Mouse (Mus musculus): ENCODE results near the gene Gcm1. TPM values are rescaled to one million over a fixed set of nuclear protein-coding genes. Genes with fewer than 3 reads are reported as not detected.

The Gcm1 gene
- total RNA-seq (2021): not detected
- long read RNA-seq, experiment 1: 0 reads
- long read RNA-seq, experiment 2, partial matches to known transcripts: 0 of 1 reads
- long read RNA-seq, experiment 2, other reads (novel, unspliced or antisense): 1 of 1 reads

- no peak for DNase-seq (ENCODE audit: low spot score in 2 of 2)
These were observed at the start of gene Gcm1 for GRCm38 (mm10) chr9:78051677-78052076. Gene Gcm1 (plus strand): TSS chr9:78051924.

- DNase-seq (ENCODE audit: low spot score in 2 of 2): no peak
These were observed 48.4 kb upstream of the Gcm1 start for GRCm38 (mm10) chr9:78003278-78003677.

- DNase-seq (ENCODE audit: low spot score in 2 of 2): no peak
These were observed 46.2 kb upstream of the Gcm1 start for GRCm38 (mm10) chr9:78005481-78005880.

- DNase-seq (ENCODE audit: low spot score in 2 of 2): peak; percentile 56 to 74
These were observed 45.3 kb upstream of the Gcm1 start for GRCm38 (mm10) chr9:78006209-78007001.

- DNase-seq (ENCODE audit: low spot score in 2 of 2): no peak
These were observed 42.3 kb upstream of the Gcm1 start for GRCm38 (mm10) chr9:78009382-78009781.

- no peak for DNase-seq (ENCODE audit: low spot score in 2 of 2)
These were observed 41.5 kb upstream of the Gcm1 start for GRCm38 (mm10) chr9:78010187-78010586.

GRCm38 (mm10) chr9:78010707-78011106, 41.0 kb upstream of the Gcm1 start:
- DNase-seq (ENCODE audit: low spot score in 2 of 2): no peak

- no peak for DNase-seq (ENCODE audit: low spot score in 2 of 2)
These were observed 39.7 kb upstream of the Gcm1 start for GRCm38 (mm10) chr9:78012066-78012465.

- DNase-seq (ENCODE audit: low spot score in 2 of 2): no peak
These were observed 39.0 kb upstream of the Gcm1 start for GRCm38 (mm10) chr9:78012681-78013080.

GRCm38 (mm10) chr9:78013813-78014212, 37.9 kb upstream of the Gcm1 start:
- no peak for DNase-seq (ENCODE audit: low spot score in 2 of 2)

GRCm38 (mm10) chr9:78015816-78016215, 35.9 kb upstream of the Gcm1 start:
- no peak for DNase-seq (ENCODE audit: low spot score in 2 of 2)

GRCm38 (mm10) chr9:78016288-78016687, 35.4 kb upstream of the Gcm1 start:
- no peak for DNase-seq (ENCODE audit: low spot score in 2 of 2)

- DNase-seq (ENCODE audit: low spot score in 2 of 2): no peak
These were observed 30.5 kb upstream of the Gcm1 start for GRCm38 (mm10) chr9:78021256-78021655.

- no peak for DNase-seq (ENCODE audit: low spot score in 2 of 2)
These were observed 29.4 kb upstream of the Gcm1 start for GRCm38 (mm10) chr9:78022187-78022945.

- peak; percentile 53 to 71 for DNase-seq (ENCODE audit: low spot score in 2 of 2)
These were observed 26.9 kb upstream of the Gcm1 start for GRCm38 (mm10) chr9:78024823-78025222.

- no peak for DNase-seq (ENCODE audit: low spot score in 2 of 2)
These were observed 24.6 kb upstream of the Gcm1 start for GRCm38 (mm10) chr9:78027099-78027498.

- no peak for DNase-seq (ENCODE audit: low spot score in 2 of 2)
These were observed 20.8 kb upstream of the Gcm1 start for GRCm38 (mm10) chr9:78030835-78031456.

GRCm38 (mm10) chr9:78032930-78033329, 18.8 kb upstream of the Gcm1 start:
- DNase-seq (ENCODE audit: low spot score in 2 of 2): no peak

GRCm38 (mm10) chr9:78035296-78035695, 16.4 kb upstream of the Gcm1 start:
- DNase-seq (ENCODE audit: low spot score in 2 of 2): no peak

GRCm38 (mm10) chr9:78035831-78036230, 15.9 kb upstream of the Gcm1 start:
- no peak for DNase-seq (ENCODE audit: low spot score in 2 of 2)

GRCm38 (mm10) chr9:78038755-78039489, 12.8 kb upstream of the Gcm1 start:
- DNase-seq (ENCODE audit: low spot score in 2 of 2): peak; percentile 74 to 79

All from left cerebral cortex, adult 18-20 months (tissue).